Mouse (Mus musculus): ENCODE results near the gene Sigirr. TPM values are rescaled to one million over a fixed set of nuclear protein-coding genes. Genes with fewer than 3 reads are reported as not detected.

Gene Sigirr
- polyA plus RNA-seq, 1 experiment from 2014 or later, result 1.7 TPM

DNA sequence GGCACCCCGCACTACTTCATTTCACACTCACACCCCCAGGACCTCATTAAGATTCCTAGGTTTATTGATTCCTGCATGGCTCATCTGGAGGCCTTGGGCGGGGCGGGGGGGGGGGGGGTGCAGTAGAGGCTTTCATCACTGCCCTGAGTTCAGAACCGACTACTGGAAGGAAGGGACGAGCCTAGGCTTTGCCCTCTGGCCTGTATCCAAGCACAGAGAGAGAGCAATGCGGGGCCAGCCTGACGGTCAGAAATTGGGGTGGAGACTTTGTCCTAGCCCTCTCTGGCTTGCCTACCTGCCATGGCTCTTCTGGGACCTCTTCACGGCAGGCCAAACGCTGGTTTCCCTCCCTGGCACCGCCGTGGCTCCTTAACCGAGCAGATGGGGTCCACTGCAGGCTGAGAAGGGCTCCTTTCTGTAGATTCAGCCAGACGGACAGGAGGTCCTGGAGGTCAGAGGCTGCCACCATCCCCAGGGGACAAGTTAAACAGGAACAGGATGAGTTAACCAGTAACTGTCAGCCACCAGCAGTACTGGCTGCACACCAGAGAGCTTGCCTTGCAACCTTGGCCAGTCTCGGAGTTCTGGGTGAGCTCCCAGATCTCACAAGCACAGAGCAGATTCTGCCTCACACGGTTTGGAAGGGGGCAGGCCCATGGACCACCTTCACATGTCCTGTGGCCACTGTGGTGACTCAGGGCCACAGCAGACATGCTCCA lies 5.7 kb downstream of the Sigirr start:
- Histone ChIP-seq H3K36me3 (no peaks in the 10 kb centered on the region), H3K9me3 (no peaks in the 10 kb centered on the region), H3K4me1 (peaks cover 8% of the 10 kb centered on the region; the same call in 1 of the 2 replicates), H3K27me3 (peaks cover 59% of the 10 kb centered on the region), H3K27ac (replicated peaks) (no peak overlapping the region), H3K4me3 (no peak overlapping the region), H3K9ac (replicated peaks) (no peak overlapping the region), H3K4me2 (replicated peaks) (no peak overlapping the region)
- no peak for ATAC-seq (ENCODE audit: low FRiP score, low read depth)
- 68% methylated on average over 14 of the region's 15 CpGs for WGBS

DNA sequence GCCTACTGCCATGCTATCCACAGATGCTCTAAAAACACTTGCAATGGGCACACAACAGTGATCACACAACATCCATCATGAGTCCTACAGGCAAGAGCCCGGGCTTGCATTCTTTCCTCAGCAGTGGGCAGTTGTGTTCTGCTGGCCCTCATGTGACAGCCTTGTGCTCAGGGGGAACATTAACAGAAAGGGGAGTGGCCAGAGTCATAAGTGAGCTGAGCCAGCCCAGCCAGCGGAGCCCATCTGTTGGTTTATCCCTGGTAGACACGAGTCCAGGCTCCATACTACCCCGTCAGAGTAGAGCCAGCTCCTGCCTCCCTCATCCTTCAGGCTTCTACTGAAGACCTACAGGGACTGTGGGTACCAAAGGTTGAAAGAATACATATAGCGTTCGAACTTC lies 6.4 kb downstream of the Sigirr start:
- no peaks in the 10 kb centered on the region for H3K9me3 ChIP-seq
- no peak overlapping the region for H3K4me2 ChIP-seq (replicated peaks)
- no peak overlapping the region for H3K4me3 ChIP-seq
- no peak overlapping the region for H3K27ac ChIP-seq (replicated peaks)
- ATAC-seq (ENCODE audit: low FRiP score, low read depth), result no peak
- peaks cover 5% of the 10 kb centered on the region; the same call in 1 of the 2 replicates for H3K4me1 ChIP-seq
- WGBS, result 81% methylated on average over 6 of the region's 6 CpGs
- peaks cover 59% of the 10 kb centered on the region for H3K27me3 ChIP-seq
- H3K36me3 ChIP-seq, result no peaks in the 10 kb centered on the region
- no peak overlapping the region for H3K9ac ChIP-seq (replicated peaks)

DNA sequence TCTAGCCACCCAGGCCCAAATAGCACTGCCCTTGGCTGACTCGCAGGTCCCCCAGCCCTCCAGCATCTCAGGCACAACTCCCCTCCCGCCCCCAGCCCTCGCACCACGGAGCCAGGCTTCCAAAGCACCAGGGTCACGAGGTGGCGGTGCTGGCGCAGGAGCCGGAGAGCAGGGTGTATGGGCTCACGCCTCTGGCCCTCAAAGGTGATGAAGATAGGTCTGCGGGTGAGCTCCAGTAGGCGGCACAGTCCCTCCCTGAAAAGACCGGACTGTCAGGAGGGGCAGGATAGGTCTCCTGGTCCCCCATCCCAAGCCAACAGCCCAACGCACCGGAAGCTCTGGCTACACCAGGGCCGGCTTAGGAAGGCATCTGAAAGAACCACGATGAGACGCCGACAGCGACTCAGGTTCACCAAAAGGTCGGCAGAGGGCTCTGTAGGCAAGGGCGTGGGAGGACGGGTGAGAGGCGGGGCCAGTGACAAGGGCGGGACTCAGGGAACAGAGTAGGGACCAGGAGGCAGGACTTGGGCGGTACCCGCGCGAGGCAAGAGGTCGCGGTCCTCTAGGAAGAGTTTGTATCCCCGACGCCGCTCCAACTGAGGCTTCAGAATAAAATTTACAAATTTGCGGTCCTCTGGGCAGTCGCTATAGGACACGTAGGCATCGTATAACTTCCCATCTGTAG lies 8.2 kb downstream of the Sigirr start:
- peaks cover 62% of the 10 kb centered on the region for H3K27me3 ChIP-seq
- H3K27ac ChIP-seq (replicated peaks), result no peak overlapping the region
- H3K36me3 ChIP-seq, result no peaks in the 10 kb centered on the region
- no peaks in the 10 kb centered on the region for H3K9me3 ChIP-seq
- H3K4me3 ChIP-seq, result peak overlapping the region; percentile 25
- ATAC-seq (ENCODE audit: low FRiP score, low read depth), result peak; percentile 87
- 6% methylated on average over 37 of the region's 37 CpGs for WGBS
- H3K4me1 ChIP-seq, result peaks cover 5% of the 10 kb centered on the region; the same call in 1 of the 2 replicates
- H3K4me2 ChIP-seq (replicated peaks), result peak overlapping the region; percentile 46
- no peak overlapping the region; the same call in 1 of the 2 replicates for H3K9ac ChIP-seq (replicated peaks)

DNA sequence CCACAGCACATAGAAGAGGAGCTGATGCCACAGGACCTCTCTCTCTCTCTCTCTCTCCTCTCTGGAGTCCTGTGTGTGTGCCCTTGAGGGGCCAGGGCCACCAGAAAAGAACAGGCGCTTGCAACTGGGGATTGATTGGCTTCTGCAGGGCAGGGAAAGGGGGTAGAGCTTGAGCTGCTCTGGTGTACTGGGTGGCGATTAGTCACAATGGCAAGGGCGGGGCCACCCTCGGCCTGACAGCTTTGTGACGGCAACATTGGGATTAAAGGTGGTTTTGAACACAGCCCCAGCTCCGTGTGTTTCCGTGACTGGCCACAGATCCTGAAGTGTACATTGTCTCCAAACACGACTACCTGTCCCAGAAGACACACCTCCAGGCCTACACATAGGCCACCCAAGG lies 10.1 kb downstream of the Sigirr start:
- no peak overlapping the region for H3K4me2 ChIP-seq (replicated peaks)
- H3K9me3 ChIP-seq, result no peaks in the 10 kb centered on the region
- WGBS, result 56% methylated on average over 8 of the region's 8 CpGs
- H3K4me1 ChIP-seq, result peaks cover 5% of the 10 kb centered on the region; the same call in 1 of the 2 replicates
- no peak for ATAC-seq (ENCODE audit: low FRiP score, low read depth)
- H3K4me3 ChIP-seq, result no peak overlapping the region
- no peak overlapping the region for H3K27ac ChIP-seq (replicated peaks)
- no peak overlapping the region for H3K9ac ChIP-seq (replicated peaks)
- no peaks in the 10 kb centered on the region for H3K36me3 ChIP-seq
- peaks cover 58% of the 10 kb centered on the region for H3K27me3 ChIP-seq

DNA sequence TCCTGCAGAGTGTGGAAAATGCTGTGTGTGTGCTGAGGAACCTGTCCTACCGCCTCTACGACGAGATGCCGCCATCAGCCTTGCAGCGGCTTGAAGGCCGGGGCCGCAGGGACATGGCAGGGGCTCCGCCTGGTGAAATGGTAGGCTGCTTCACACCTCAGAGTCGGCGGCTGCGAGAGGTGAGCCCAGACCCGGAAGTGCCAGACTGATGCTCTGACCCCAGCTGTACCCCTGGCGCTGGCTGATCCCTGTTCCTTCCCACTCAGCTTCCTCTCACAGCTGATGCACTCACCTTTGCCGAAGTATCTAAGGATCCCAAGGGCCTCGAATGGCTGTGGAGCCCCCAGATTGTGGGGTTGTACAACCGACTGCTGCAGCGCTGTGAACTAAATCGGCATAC lies 11.9 kb downstream of the Sigirr start:
- Histone ChIP-seq H3K4me3 (peak overlapping the region; percentile 17), H3K9ac (replicated peaks) (no peak overlapping the region), H3K36me3 (no peaks in the 10 kb centered on the region), H3K27me3 (peaks cover 58% of the 10 kb centered on the region), H3K9me3 (no peaks in the 10 kb centered on the region), H3K27ac (replicated peaks) (no peak overlapping the region), H3K4me2 (replicated peaks) (peak overlapping the region; percentile 37), H3K4me1 (peaks cover 5% of the 10 kb centered on the region; the same call in 1 of the 2 replicates)
- 18% methylated on average over 18 of the region's 18 CpGs for WGBS
- ATAC-seq (ENCODE audit: low FRiP score, low read depth), result no peak

DNA sequence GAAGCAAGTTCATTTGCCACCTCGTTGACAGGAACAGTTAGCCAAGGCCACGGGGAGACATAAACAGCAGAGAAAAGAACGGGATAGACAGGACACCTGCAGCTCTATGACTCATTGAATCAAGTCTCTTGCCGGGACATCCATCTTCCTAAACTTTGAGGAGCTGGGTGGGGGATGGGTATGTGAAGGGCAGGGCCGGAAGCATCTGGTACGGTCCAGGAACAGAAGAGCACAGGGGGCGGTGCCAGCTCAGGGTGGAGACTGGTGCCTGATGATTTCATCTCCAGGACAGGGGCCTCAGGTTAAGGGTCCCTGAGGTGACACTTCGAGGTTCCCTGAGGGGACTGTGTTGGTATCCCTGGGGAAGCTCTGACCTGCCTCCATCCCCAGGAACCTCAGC lies 12.5 kb downstream of the Sigirr start:
- peaks cover 5% of the 10 kb centered on the region; the same call in 1 of the 2 replicates for H3K4me1 ChIP-seq
- H3K4me3 ChIP-seq, result no peak overlapping the region
- H3K9me3 ChIP-seq, result no peaks in the 10 kb centered on the region
- H3K27me3 ChIP-seq, result peaks cover 55% of the 10 kb centered on the region
- no peak overlapping the region for H3K4me2 ChIP-seq (replicated peaks)
- H3K36me3 ChIP-seq, result no peaks in the 10 kb centered on the region
- no peak overlapping the region for H3K9ac ChIP-seq (replicated peaks)
- no peak for ATAC-seq (ENCODE audit: low FRiP score, low read depth)
- WGBS, result 42% methylated on average over 8 of the region's 8 CpGs
- no peak overlapping the region for H3K27ac ChIP-seq (replicated peaks)

DNA sequence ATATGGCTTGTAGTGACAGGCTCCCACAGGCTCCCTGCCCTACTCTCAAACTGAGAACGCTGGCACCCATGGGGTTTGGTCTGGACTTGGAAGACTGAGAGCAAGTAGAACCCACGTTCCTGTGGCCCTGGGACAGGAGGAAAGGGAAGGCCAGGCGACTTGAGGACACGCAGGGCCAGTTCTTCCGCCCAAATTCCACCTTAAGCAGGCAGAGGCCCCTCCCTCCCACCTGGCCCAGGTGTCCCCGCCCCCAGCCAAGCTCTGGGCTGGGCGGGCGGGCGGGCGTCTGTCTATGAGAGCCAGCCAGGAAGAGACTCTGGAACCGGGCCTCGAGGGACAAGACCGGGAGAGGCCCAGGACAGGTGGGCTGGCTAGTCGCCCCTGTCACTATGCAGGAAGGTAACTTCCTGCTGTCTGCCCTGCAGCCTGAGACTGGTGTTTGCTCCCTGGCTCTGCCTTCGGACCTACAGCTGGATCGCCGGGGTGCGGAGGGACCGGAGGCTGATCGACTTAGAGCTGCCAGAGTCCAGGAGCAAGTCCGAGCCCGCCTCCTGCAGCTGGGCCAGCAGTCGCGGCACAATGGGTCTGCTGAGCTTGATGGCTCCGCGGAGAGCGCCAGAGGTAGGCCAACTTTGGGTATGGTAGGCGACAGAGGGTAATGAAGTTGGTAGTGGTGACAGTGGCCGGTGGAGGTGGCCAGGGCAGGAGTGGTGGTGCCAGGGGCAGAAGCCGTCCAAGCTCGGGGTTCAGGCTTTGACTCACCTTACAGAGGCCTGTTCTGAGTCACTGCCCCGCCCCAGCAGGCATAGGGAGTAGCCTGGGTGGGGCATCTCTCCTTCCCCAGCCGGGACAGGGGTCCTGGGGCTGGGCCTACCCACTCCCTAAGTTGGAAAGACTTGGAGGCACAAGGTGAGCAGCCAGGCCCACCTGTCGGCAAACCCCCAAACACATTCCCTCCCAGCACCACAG lies 20.6 kb downstream of the Sigirr start:
- WGBS, result 28% methylated on average over 33 of the region's 34 CpGs
- Histone ChIP-seq H3K9me3 (no peaks in the 10 kb centered on the region), H3K36me3 (no peaks in the 10 kb centered on the region), H3K4me1 (no peaks in the 10 kb centered on the region), H3K27me3 (peaks cover 25% of the 10 kb centered on the region), H3K27ac (replicated peaks) (no peak overlapping the region), H3K4me3 (no peak overlapping the region), H3K9ac (replicated peaks) (no peak overlapping the region), H3K4me2 (replicated peaks) (no peak overlapping the region)
- ATAC-seq (ENCODE audit: low FRiP score, low read depth), result no peak

DNA sequence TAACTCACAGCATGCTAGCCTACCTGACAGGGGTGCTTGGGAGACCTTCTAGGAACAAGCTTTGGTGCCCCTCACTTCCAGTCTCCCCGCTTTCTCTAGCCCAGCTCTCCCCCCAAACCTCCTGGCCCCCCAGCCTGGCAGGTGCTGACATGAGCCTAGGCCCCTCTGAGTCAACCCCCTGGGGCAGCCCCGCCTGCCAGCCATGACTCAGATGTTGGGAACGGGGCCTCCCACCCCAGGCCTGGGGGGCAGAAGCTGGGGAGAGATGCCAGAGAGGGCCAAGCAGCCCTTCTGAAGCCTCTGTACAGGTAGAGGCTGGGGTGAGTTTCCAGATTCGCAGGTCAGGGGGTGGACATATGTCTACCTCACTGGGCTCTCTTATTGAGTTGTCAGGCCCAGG lies 21.5 kb downstream of the Sigirr start:
- no peak overlapping the region for H3K27ac ChIP-seq (replicated peaks)
- H3K4me1 ChIP-seq, result no peaks in the 10 kb centered on the region
- no peak for ATAC-seq (ENCODE audit: low FRiP score, low read depth)
- no peak overlapping the region for H3K4me3 ChIP-seq
- no peaks in the 10 kb centered on the region for H3K36me3 ChIP-seq
- no peak overlapping the region for H3K4me2 ChIP-seq (replicated peaks)
- H3K9ac ChIP-seq (replicated peaks), result no peak overlapping the region
- H3K9me3 ChIP-seq, result no peaks in the 10 kb centered on the region
- H3K27me3 ChIP-seq, result peaks cover 25% of the 10 kb centered on the region
- WGBS, result 79% methylated on average over 4 of the region's 4 CpGs

DNA sequence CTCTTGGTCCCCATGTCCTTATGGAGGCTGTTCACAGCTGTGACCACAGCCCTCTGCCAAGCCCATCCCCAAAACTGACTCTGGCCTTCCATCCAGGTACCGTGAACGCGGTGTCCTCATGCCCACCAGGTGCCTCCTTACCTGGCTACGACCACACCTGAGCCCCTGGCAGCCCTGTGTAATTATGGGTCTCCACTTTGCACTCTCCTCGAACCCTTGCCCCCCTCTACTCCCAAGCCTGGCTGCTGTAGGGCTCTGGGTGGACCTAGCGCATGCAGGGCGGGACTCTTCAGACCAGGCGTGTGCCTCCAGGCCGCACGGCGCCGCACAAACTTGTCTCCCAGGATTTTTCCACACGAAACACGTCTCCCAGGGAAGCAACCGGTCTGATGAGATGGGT lies 22.5 kb downstream of the Sigirr start, which contains the start of gene Pkp3:
TSS of gene Pkp3 (plus strand) at position 378 of the 400 bp plus-strand sequence.
- 93% methylated on average over 15 of the region's 15 CpGs for WGBS
- Histone ChIP-seq H3K4me3 (no peak within 1 kb of the TSS), H3K36me3 (no peaks in the 10 kb centered on the region), H3K4me1 (no peaks in the 10 kb centered on the region), H3K27me3 (peaks cover 25% of the 10 kb centered on the region), H3K9me3 (no peaks in the 10 kb centered on the region), H3K27ac (replicated peaks) (no peak within 1 kb of the TSS), H3K4me2 (replicated peaks) (no peak within 1 kb of the TSS), H3K9ac (replicated peaks) (no peak within 1 kb of the TSS)
- no peak for ATAC-seq (ENCODE audit: low FRiP score, low read depth)

DNA sequence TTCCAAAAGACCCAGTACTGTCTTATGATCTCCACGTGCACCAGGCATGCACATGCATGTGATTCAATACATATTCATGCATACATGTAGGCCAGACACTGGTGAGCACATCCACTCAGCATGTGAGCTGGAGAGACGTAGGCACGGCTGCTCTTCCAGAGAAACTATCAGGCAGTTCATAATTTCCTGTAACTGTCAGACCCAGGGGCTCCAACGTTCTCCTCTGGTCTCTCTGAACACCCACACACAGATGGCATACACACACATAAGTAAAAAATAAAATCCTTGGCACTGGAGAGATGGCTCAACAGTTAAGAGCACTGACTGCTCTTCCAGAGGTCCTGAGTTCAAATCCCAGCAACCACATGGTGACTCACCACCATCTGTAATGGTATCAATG lies 26.6 kb downstream of the Sigirr start:
- WGBS, result 80% methylated on average over 4 of the region's 4 CpGs
- Histone ChIP-seq H3K27me3 (peaks cover 27% of the 10 kb centered on the region), H3K9me3 (no peaks in the 10 kb centered on the region), H3K36me3 (peaks cover 2% of the 10 kb centered on the region; the same call in 1 of the 2 replicates), H3K4me3 (no peak overlapping the region), H3K4me2 (replicated peaks) (no peak overlapping the region), H3K27ac (replicated peaks) (no peak overlapping the region), H3K4me1 (peaks cover 4% of the 10 kb centered on the region; the same call in 1 of the 2 replicates), H3K9ac (replicated peaks) (no peak overlapping the region)
- no peak for ATAC-seq (ENCODE audit: low FRiP score, low read depth)

DNA sequence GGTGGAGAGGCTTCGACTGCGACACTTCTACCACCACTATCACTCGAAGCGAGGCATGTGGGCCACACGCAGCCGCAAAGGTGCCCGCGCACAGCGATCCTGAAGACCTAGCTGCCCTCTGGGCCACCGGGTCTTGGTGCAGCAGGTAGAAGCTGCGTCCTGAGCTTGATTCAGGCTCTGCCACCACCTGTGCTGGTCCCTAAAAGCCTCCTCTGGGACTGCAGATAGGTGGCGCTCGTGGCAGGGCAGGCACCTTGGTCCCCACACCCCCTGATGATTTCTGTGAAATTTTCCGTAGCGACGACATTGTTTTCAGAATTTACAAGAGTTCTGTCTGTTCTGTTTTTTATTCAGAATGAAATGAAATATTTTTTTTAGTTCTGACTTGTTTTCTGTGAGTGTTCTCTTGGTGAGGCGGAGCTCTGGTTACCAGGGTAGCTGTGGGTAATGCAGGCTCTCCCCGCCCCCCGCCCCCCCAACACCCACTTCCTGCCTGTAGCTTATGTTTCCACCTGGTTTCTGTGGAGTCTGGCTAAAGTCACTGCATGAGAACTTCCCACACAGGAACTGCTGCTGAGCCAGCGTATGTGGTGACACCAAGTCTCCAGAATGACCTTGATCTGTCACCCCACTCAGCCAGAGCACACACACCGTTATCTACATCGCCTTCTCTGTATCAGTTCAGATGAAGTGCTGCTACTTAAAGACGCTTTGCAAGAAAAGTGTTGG lies 28.2 kb downstream of the Sigirr start:
- 35% methylated on average over 23 of the region's 23 CpGs for WGBS
- Histone ChIP-seq H3K36me3 (peaks cover 18% of the 10 kb centered on the region), H3K27ac (replicated peaks) (no peak overlapping the region), H3K4me1 (peaks cover 4% of the 10 kb centered on the region; the same call in 1 of the 2 replicates), H3K4me2 (replicated peaks) (no peak overlapping the region), H3K4me3 (no peak overlapping the region), H3K9me3 (no peaks in the 10 kb centered on the region), H3K27me3 (peaks cover 25% of the 10 kb centered on the region), H3K9ac (replicated peaks) (no peak overlapping the region)
- ATAC-seq (ENCODE audit: low FRiP score, low read depth), result no peak

Data from midbrain, embryonic 12.5 days (tissue).